Mouse (Mus musculus): ENCODE data around the gene Coa3.

Coa3 gene

DNA sequence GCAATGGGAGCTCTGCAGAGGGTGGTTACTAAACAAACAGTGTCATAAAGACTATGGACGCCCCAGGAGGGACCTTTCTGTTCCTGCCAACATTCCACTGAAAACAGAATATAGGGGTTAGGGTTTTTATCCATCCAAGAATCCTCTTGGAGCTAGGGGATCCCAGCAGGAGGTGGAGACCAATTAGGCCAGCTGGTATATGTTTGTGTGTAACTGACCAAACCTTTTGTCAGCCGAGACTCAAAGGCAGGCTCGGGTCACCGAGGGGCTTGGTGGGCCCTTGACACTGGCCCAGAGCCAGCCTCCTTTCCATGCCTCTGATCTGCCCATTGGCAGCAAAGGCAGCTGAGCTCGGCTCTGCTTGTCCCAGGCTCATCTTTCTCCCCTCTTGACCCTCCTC, 4.0 kb upstream of the Coa3 start:
- in situ Hi-C loops (cut with MboI, MseI): no loop called here

DNA sequence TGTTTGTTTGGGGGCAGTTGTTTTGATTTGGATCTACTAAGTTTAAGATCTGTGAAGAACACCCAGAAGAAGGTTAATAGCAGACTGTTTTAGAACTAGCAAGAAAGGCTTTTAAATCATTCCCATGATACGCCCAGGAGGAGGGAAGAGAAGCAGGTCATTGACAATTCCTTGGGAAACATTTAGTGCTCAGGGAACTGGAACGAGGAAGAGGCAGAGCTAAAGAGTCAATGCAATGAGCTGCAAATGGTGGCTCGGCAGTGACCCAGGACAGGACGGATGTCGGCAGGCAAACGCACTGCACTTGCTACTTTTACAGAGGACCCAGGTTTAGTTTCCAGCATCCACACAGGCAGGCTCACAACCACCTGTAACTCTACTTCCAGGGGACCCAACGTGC, 1.9 kb upstream of the Coa3 start:
- in situ Hi-C loops (cut with MboI, MseI): no loop called here

DNA sequence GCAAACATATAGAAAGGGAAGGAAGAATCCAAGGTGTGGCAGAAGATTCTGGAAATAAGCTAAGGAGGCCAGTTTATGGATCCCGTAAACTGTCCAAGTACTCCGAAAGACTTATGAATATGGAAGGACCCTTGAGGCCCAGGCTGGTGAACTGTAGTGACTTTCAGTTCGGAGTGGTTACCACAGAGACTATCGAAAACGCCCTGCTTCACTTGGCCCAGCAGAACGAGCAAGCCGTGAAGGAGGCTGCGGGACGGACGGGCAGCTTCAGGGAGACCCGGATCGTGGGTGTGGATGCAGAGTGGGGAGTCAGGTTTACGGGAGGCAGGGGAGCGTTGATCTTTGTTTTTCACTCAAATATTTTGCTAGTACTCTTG, 267 bp upstream of the Coa3 start:
- in situ Hi-C loops (cut with MboI, MseI): no loop called here

DNA sequence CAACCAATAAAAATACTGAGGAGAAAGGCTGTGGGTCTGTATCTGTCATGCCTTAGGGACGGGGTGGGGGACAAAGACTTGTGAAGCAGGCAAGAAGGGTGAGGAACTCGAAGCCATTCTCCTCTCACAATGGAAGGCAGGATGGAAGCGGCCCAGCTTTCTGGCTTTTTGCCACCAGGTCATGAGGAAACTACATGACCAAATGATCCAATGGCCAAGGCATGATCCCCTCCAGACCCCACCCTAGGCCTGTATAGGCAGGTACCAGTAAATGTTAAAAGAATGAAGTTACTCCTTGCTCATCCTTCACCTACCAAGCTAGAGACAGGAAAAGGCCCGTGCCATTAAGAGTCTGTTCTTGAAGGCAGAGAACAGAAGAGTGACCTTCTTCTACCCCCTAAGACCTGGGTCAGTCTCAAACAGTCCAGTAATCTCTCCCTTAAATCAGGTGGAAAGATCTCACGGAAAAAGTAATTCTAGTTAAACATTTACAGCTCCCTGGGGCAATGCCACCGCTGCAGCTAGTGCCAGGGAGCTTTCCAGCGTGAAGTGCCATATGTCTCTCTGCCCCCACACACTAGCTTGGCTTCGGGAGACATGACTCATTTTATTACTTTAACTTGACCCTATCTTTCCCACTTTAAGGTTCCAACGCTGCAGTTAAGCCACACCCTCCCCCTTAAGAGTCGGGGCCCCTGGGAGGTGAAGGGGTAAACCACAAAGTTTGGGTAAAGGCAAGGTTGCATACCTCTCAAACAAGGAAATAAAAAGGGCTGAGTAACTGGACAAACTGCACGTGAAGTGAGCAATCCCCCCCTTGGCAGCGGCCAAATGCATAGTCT, 1.3 kb downstream of the Coa3 start:
- in situ Hi-C loops (cut with MboI, MseI): no loop called here

DNA sequence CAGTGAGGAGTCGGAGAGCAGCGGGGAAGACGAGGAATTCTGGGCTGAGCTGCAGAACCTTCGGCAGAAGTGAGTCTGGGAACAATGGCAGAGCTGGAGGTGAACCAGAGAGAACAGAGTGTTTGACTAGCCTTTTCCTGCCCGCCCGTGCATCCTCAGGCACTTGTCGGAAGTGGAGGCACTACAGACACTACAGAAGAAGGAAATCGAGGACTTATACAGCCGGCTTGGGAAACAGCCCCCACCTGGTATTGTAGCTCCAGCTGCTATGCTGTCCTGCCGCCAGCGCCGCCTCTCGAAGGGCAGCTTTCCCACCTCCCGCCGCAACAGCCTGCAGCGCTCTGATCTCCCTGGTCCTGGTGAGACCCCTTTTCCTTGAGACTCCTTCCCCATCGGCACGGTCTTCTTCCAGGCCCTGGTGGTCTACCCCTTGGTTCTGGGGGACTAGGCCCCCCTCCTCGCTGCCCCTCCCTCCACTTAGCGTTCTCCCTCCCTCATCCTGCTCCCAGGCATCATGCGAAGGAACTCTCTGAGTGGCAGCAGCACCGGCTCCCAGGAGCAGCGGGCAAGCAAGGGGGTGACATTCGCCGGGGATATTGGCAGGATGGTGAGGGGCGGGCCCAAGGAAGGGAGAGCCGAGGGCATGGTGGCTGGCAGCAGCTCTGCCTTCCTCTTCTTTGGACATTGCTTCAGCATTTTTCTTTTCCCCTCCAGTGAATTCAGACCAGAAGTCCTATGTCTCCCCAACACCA, 2.4 kb downstream of the Coa3 start:
- in situ Hi-C loops (cut with MboI, MseI): no loop called here

DNA sequence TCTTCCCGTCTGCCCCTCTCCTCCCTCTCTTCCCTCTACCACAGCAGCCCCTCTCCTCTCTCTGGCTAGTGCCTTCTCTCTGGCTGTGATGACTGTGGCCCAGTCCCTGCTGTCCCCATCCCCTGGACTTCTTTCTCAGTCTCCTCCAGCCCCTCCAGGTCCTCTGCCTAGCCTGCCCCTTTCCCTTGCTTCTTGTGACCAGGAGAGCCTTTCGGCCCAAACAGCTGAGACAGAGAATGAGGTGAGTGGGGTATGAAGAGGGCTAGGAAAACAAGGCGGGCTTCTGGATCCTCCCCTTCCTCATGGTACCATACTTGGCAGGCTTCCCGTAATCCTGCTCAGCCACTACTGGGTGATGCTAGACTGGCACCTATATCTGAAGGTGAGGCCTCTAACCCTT, 3.6 kb downstream of the Coa3 start:
- in situ Hi-C loops (cut with MboI, MseI): no loop called here

DNA sequence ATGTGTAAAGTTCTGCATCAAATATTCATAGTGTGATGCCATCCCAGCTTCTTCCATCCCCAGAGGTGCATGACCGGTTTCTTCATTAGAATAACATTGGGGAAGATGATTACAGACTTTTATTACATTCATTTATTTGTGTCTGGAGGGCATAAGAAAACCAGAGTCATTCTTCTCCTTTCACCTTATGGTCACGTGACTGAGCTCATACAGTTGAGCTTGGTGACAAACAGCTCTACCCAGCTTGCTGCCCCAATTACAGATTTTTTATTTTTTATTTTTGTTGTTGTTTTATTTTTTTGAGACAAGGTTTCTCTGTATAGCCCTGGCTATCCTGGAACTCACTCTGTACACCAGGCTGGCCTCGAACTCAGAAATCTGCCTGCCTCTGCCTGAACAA, 6.5 kb downstream of the Coa3 start:
- in situ Hi-C loops (cut with MboI, MseI): no loop called here

DNA sequence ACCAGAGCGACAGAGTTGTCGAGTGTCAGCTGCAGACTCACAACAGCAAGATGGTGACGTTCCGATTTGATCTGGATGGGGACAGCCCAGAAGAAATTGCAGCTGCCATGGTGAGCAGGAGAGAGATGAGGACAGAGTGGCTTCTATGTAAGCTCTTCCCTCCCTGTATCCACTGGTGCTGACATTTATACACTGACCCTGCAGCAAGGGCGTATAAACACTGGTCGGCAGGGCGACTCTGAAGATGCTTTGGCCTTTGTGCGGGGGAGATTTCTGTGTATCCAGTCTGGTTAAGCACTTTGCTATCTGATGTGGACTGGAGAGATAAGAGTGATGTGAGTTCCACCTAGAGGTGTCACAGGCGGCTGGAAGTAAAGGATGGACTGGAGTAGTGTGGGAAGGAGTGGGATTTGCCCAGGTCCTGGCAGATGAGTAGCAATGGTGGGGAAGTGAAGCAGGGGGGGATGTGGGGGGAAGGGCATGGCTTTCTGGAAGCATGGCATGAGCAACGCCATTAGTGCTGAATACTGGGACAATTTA, 9.3 kb downstream of the Coa3 start:
- in situ Hi-C loops (cut with MboI, MseI): no loop called here

DNA sequence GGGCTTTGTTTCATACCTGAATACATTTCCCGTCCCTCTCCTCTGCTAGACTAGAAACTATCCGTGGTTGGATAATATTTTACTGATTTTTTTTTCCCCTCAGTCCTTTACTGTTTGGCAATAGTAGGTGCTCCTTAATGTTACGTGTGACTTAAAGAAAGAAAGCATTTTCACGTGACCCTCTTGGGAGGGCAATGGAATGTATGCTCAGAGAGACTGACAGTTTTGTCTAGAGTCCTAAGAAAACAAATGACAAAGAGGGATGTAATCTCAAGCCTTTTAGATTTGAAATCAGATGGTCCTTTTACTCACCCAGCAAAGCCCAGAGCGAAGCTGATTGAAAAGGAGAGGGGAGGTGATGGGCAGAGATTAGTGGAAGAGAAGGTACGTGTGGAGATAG, 13.0 kb downstream of the Coa3 start:
- in situ Hi-C loops (cut with MboI, MseI): no loop called here

DNA sequence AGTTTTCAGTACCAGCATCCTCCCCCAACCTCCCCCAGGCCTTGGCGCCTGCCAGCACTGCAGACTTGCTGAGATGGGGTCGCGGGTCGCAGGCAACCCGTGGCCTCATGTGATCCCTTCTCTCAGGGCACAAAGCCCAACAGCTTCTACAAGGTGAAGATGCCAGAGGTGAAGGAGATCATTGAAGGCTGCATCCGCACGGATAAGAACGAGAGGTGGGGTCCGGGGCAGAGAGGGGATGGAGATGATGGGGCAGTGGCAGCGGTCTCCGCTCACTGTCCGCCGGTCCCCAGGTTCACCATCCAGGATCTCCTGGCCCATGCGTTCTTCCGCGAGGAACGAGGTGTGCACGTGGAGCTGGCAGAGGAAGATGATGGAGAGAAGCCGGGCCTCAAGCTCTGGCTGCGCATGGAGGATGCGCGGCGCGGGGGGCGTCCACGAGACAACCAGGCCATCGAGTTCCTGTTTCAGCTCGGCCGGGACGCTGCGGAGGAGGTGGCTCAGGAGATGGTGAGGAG, 13.9 kb downstream of the Coa3 start:
- in situ Hi-C loops (cut with MboI, MseI): no loop called here

DNA sequence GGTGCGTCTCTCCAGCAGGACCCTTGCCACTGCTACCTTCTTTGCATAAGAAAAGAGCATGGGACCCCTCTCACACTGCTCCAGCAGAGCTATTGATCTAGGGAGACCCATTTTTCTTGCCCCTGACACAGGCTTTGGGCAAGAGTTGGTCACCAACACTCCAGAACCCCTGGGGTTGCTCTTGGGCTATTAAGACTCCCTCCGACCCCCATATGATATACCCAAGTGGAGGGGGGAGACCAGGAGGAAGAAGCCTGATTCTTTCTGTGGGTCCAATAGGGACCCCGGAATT, 15.0 kb downstream of the Coa3 start:
- in situ Hi-C loops (cut with MboI, MseI): no loop called here

DNA sequence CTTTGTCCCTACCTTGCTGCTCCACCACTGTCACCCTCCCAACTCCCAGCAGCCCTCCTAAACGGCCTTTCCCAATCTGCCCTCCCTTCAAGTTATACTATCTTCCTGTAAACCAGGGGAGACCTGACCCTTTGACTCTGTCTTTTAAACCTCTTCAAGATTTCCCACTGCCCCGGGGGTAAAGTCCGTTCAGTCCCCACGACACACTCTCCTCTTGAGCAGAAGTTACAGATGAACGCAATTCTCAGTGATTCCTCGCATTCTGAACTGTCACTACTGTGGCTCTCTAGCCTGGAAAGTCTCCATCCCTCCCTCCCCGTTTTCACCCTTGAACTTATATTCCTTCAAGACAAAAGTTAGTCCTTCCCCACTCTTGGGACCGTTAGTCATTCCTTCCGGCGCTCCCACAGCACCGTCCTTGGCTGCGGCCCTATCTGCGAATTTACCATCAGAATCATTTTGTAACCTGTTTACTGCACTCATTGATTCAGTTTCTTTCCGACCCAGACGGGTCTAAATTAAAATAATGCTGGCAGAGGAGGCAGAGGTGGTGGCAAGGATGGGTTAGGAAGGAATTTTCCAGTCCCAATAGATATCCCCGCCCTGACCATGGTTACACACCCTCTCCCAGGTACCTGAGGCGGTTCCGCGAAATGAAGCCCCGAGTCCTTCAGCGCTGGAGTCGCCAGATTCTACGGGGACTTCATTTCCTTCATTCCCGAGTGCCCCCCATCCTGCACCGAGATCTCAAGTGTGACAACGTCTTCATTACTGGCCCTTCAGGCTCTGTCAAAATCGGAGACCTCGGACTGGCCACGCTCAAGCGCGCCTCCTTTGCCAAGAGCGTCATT, 15.6 kb downstream of the Coa3 start:
- in situ Hi-C loops (cut with MboI, MseI): no loop called here

DNA sequence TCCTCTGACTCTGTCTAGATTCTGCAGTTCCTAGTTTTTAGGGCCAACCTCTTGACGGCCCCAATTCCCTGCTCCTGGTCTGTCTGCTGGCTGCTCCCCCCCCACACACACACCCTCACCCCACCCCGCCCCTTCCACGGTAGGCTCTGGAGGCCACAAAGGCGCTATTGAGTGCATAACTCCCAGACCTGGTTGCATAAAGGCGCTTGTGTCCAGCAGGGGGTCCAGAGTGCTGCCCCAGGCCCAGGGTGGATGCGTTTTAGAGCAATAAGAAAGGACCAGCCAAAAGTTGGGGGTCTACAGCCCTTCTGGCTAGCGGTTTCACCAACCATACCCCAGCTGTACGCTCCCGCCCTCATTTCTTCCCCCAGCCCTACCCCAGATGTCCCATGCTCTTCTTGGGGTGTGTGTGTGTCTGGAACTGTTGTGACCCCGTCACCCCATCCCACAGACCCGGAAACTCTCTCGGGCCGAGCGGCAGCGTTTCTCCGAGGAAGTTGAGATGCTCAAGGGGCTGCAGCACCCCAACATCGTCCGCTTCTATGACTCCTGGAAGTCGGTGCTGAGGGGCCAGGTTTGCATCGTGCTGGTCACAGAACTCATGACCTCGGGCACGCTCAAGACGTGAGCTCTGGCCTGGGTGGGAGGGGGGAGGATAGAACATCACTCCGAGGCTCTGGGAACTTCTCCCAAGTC, 16.5 kb downstream of the Coa3 start:
- in situ Hi-C loops (cut with MboI, MseI): no loop called here

DNA sequence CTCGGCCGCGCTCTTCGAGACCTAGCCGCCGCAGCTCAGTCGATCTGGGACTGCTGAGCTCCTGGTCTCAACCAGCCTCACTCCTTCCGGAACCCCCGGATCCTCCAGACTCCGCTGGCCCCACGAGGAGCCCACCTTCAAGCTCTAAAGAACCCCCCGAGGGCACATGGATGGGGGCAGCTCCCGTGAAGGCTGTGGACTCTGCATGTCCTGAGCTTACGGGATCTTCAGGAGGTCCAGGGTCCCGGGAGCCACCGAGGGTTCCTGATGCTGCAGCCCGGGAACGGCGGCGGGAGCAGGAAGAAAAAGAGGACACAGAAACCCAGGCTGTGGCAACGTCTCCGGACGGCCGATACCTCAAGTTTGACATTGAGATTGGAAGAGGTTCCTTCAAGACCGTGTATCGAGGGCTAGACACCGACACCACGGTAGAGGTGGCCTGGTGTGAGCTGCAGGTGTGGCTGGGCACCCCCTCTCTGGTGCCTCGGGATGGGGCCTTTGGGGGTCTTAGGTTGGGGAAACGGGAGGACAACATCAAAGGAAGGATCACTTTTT, 18.0 kb downstream of the Coa3 start:
- in situ Hi-C loops (cut with MboI, MseI): no loop called here

DNA sequence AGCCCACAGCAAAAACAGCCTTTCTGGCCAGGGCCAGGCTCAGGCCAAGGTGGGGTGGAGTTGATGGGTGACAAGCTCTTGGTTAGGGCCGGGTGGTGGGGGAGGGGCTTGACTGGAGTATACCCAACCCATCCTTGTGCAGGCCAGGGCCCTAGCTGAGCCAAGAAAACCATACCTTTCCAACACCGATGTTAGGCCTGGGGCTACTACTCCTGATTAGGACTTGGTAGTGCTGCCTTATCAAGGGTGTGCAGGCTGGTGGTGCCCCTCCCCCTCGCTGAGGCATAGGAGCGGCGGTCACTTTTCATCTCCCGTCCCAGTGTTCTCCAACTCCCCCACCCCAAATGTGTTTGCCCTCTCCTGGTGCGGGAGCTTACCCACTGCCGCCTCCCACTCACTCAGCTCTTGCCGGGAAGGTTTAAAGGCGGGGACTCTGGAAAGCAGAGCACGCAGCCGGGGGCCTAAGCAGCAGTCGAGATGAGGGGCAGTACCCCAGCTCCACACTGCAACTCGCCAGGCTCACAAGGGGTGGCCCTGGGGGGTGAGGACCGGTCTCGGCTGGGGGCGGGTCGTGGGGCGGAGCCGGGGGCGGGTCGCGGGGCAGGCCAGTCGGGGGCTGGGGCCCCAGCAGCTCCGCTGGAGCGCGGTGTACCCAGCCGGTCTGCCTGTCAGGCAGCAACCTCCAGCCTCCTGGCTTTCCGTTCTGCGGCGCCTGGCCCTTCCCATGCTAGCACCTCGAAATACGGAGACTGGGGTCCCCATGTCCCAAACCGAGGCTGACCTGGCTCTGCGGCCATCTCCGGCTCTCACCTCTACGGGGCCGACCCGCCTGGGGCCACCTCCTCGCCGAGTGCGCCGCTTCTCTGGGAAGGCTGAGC, 18.7 kb downstream of the Coa3 start, which contains the start of gene Wnk4:
Gene Wnk4, plus strand, starts transcription at position 620 of the 878 bp plus-strand sequence.
- in situ Hi-C loops (cut with MboI, MseI): no loop called here

DNA sequence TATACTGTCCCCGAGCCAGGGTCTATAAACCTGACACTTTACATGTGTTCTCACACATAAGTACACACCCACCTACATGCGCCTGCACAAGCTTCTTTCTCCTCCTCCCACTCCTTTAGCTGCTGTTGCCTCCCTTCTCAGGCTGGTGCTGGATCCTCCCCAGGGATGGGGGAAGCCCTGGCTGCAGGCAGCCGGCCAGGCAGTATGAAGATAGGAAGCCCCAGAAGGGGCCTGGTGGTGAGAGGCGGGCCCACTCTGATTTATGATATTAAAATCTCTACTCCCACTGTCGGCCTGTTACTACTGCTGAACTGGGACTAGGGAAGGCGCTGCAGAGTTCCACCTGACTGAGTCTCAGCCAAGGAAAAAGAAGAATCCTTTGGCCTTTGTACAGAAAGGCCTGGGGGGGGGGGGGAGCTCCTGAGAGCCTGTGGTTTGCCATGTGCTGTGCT, 19.6 kb downstream of the Coa3 start:
- in situ Hi-C loops (cut with MboI, MseI): no loop called here

DNA sequence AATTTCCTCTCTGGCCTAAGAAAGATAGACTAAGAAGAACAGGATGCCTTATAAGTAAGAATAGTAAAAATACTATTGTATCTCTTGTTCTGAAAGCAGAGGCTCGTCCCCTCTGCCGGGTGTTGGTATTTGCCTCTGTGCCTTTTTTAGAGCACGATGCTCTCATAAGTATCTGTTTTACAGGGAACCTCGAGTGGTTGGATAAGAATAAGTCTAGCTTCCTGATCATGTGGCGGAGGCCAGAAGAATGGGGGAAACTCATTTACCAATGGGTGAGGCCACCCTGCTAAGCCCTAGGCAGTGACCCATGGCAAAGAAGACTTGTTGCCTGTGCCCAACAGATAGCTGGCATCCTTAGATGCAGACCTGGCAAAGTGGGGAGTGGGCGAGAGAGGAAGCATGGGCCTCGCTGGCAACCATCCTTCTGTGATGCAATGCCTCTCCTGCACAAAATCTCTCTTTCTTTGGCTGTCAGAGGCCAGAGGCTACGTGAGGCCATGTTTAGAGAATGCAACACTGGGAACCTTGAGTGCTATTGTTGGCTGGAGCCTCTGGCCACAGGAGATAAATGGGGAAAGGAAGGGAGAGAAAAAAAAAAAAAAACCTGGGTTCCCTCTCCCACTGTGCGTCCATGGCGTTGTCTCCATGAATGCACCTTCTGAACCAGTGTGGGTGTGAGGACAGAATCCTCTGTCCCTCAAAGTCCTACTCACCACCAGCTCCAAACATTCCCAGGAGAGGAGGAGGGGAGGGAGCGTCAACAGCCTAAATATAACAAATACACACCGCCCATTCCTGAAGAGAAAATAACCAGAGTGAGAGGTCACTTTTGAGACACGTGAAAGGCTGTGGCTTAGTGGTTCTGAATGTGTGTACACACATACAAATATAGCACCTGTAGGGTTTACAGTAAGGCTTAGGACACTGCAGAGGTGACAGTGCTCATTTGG, 22.8 kb downstream of the Coa3 start:
- in situ Hi-C loops (cut with MboI, MseI): no loop called here

DNA sequence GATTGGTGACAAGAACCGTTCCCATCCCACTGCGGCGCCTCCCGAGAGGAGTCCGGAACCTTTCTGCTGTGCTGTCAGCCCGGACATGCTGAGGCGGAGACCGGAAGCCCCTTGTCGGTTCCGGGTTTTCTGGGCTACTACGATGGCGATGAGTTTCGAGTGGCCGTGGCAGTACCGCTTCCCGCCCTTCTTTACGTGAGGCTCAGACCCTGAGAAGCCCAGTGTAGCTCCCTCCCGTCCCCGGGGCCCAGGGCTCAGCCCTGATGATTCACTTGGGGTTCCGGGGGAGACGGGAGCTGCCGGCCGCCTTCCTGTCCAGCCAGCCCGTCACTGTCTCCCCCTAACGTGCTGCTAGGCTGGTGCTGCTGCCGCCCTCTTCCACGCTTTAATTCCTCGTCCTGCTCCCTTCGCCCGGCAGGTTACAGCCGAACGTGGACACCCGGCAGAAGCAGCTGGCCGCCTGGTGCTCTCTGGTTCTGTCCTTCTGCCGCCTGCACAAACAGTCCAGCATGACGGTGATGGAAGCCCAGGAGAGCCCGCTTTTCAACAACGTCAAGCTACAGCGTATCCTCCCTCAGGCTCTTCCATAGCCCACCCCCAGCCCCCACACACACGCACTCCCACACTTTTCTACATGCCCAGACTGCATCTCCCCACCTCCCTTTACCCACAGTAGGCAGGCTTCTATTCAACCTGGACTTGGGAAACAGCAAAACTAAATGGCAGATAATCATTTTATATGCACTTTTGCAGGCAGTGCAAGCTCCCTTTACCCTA, 25.1 kb downstream of the Coa3 start, which contains the start of gene Vps25:
Gene Vps25, plus strand, starts transcription at position 95 of the 777 bp plus-strand sequence.
- in situ Hi-C loops (cut with MboI, MseI): no loop called here
